23 mouse cellular contexts compared by ENCODE assay signal in genomic region chr5:138742281-138742680, GRCm38 (mm10). TPM values are rescaled to one million over a fixed set of nuclear protein-coding genes. Genes with fewer than 3 reads are reported as not detected.
DNase-seq lines count a peak whose midpoint lies in the region; ATAC-seq and TF ChIP-seq lines count a peak whose summit lies in the region.
"Had no signal": no experiment of that assay in that cellular context is flagged by ENCODE, and none has a peak within 500 bp of the region (broad histone marks: within the 10 kb centered on the region; RNA-seq: fewer than 3 reads in every experiment).

No protein-coding gene starts in this region.

- ATAC-seq in hindbrain, embryonic 13.5 days (ENCODE audit: low FRiP score) = no peak
- no peak for ATAC-seq in hindbrain, embryonic 11.5 days (ENCODE audit: low FRiP score)
- ATAC-seq in intestine, embryonic 14.5 days (replicated peaks; ENCODE audit: low FRiP score, low TSS enrichment, low read depth) = 0 out of 2 replicates have a peak, but pooled peaks have one; percentile 50
- peak; percentile 74 for ATAC-seq in limb, embryonic 14.5 days (ENCODE audit: low FRiP score, low read depth)
- ATAC-seq: inflammation-experienced regulatory T-cells, adult 6 months; liver, embryonic 12.5 days; midbrain, embryonic 13.5 days; Patski had no signal

- no peak overlapping the region for H3K4me2 ChIP-seq in hindbrain, embryonic 13.5 days
- H3K4me2 ChIP-seq in hindbrain, embryonic 11.5 days (replicated peaks; ENCODE audit: low read depth, low read length) = no peak overlapping the region
- H3K4me2 ChIP-seq in intestine, embryonic 14.5 days (ENCODE audit: low read length) = no peak overlapping the region
- no peak overlapping the region for H3K4me2 ChIP-seq in limb, embryonic 14.5 days (replicated peaks; ENCODE audit: low read depth, low read length, severe bottlenecking)
- H3K4me2 ChIP-seq: embryonic facial prominence, embryonic 13.5 days; liver, embryonic 12.5 days; midbrain, embryonic 13.5 days had no signal

- no peaks in the 10 kb centered on the region for H3K27me3 ChIP-seq in hindbrain, embryonic 13.5 days
- no peaks in the 10 kb centered on the region for H3K27me3 ChIP-seq in hindbrain, embryonic 11.5 days (ENCODE audit: control insufficient read depth, insufficient read depth, low read length)
- no peaks in the 10 kb centered on the region for H3K27me3 ChIP-seq in intestine, embryonic 14.5 days (replicated peaks; ENCODE audit: control insufficient read depth, insufficient read depth, low read length)
- H3K27me3 ChIP-seq in limb, embryonic 14.5 days (ENCODE audit: control insufficient read depth, insufficient read depth, low read length) = no peaks in the 10 kb centered on the region
- H3K27me3 ChIP-seq: embryonic facial prominence, embryonic 13.5 days; liver, embryonic 12.5 days; midbrain, embryonic 13.5 days; Patski had no signal

- no peak for DNase-seq in hindbrain, embryonic 11.5 days (ENCODE audit: low spot score)
- DNase-seq in brain, embryonic 14.5 days (ENCODE audit: low read depth) = peak; percentile 63
- DNase-seq in intestine, embryonic 14.5 days (ENCODE audit: low spot score) = no peak
- peak; percentile 72 for DNase-seq in limb, embryonic 14.5 days (ENCODE audit: low spot score)
- no peak for DNase-seq in cerebellum, adult 11-12 months
- DNase-seq in lung, adult 2 months = no peak
- DNase-seq: cerebellum, adult 2 months; embryo, embryonic 11 days; gastrocnemius, adult 2 months; heart, postnatal 4 days; kidney, postnatal 36 days; left cerebral cortex, postnatal 4 days; lung, adult 18-20 months; lung, postnatal 14 days; thymus, postnatal 14 days had no signal

- H3K9me3 ChIP-seq in hindbrain, embryonic 13.5 days = 0 out of 2 replicates have a peak, but pooled peaks cover 5% of the 10 kb centered on the region
- no peaks in the 10 kb centered on the region for H3K9me3 ChIP-seq in hindbrain, embryonic 11.5 days (ENCODE audit: control insufficient read depth, low read length)
- no peaks in the 10 kb centered on the region for H3K9me3 ChIP-seq in intestine, embryonic 14.5 days (ENCODE audit: control insufficient read depth, low read length)
- H3K9me3 ChIP-seq in limb, embryonic 14.5 days (ENCODE audit: control insufficient read depth, low read length) = no peaks in the 10 kb centered on the region
- H3K9me3 ChIP-seq: embryonic facial prominence, embryonic 13.5 days; heart, embryonic 10.5 days; liver, embryonic 12.5 days; midbrain, embryonic 13.5 days had no signal

- no peak overlapping the region for H3K4me3 ChIP-seq in hindbrain, embryonic 13.5 days
- no peak overlapping the region for H3K4me3 ChIP-seq in hindbrain, embryonic 11.5 days (ENCODE audit: low read depth, low read length)
- H3K4me3 ChIP-seq in intestine, embryonic 14.5 days (ENCODE audit: low read depth, low read length) = no peak overlapping the region
- no peak overlapping the region for H3K4me3 ChIP-seq in limb, embryonic 14.5 days (replicated peaks; ENCODE audit: low read length)
- H3K4me3 ChIP-seq in lung, adult 2 months (replicated peaks; ENCODE audit: extremely low read depth, low read depth, low read length) = no peak overlapping the region
- H3K4me3 ChIP-seq: embryonic facial prominence, embryonic 13.5 days; erythroblast, embryonic 14.5 days; gastrocnemius, adult 2 months; heart, embryonic 10.5 days; liver, embryonic 12.5 days; midbrain, embryonic 13.5 days had no signal

- 74% methylated on average over 5 of the region's 5 CpGs for WGBS in hindbrain, embryonic 13.5 days
- WGBS in hindbrain, embryonic 11.5 days = 85% methylated on average over 5 of the region's 5 CpGs
- 48% methylated on average over 5 of the region's 5 CpGs for WGBS in intestine, embryonic 14.5 days
- 13% methylated on average over 5 of the region's 5 CpGs for WGBS in limb, embryonic 14.5 days
- WGBS in lung, adult 2 months = 70% methylated on average over 5 of the region's 5 CpGs

- peaks cover 17% of the 10 kb centered on the region for H3K4me1 ChIP-seq in hindbrain, embryonic 13.5 days (replicated peaks)
- H3K4me1 ChIP-seq in hindbrain, embryonic 11.5 days (replicated peaks; ENCODE audit: control insufficient read depth, insufficient read depth, low read length) = no peaks in the 10 kb centered on the region
- no peaks in the 10 kb centered on the region for H3K4me1 ChIP-seq in intestine, embryonic 14.5 days (replicated peaks; ENCODE audit: control insufficient read depth, insufficient read depth, low read length)
- H3K4me1 ChIP-seq in limb, embryonic 14.5 days (ENCODE audit: control insufficient read depth, insufficient read depth, low read length) = peaks cover 19% of the 10 kb centered on the region
- no peaks in the 10 kb centered on the region for H3K4me1 ChIP-seq in lung, adult 2 months (ENCODE audit: control insufficient read depth, insufficient read depth, low read length)
- H3K4me1 ChIP-seq: embryonic facial prominence, embryonic 13.5 days; liver, embryonic 12.5 days had no signal

- no peak overlapping the region for H3K9ac ChIP-seq in hindbrain, embryonic 13.5 days
- no peak overlapping the region for H3K9ac ChIP-seq in hindbrain, embryonic 11.5 days (ENCODE audit: low read depth, low read length)
- no peak overlapping the region for H3K9ac ChIP-seq in intestine, embryonic 14.5 days (ENCODE audit: low read length)
- H3K9ac ChIP-seq in limb, embryonic 14.5 days (ENCODE audit: low read depth, low read length, severe bottlenecking) = no peak overlapping the region
- H3K9ac ChIP-seq: embryonic facial prominence, embryonic 13.5 days; liver, embryonic 12.5 days; midbrain, embryonic 13.5 days had no signal

- no peak for TF ChIP-seq POLR2A in brain, embryonic 14.5 days (IDR thresholded peaks at IDR 0.05; ENCODE audit: borderline replicate concordance, extremely low read depth, insufficient read depth, insufficient read length, poor library complexity, severe bottlenecking)
- no peak for TF ChIP-seq POLR2A in limb, embryonic 14.5 days (IDR thresholded peaks at IDR 0.05; ENCODE audit: borderline replicate concordance, extremely low read depth, insufficient read depth, insufficient read length)
- TF ChIP-seq POLR2A in lung, adult 2 months (IDR thresholded peaks at IDR 0.05; ENCODE audit: borderline replicate concordance, extremely low read depth, low read depth, low read length) = no peak

- H3K36me3 ChIP-seq in hindbrain, embryonic 13.5 days = no peaks in the 10 kb centered on the region
- no peaks in the 10 kb centered on the region for H3K36me3 ChIP-seq in hindbrain, embryonic 11.5 days (ENCODE audit: control insufficient read depth, insufficient read depth, low read length)
- H3K36me3 ChIP-seq in intestine, embryonic 14.5 days (ENCODE audit: control insufficient read depth, insufficient read depth, low read length) = no peaks in the 10 kb centered on the region
- no peaks in the 10 kb centered on the region for H3K36me3 ChIP-seq in limb, embryonic 14.5 days (ENCODE audit: control insufficient read depth, insufficient read depth, low read length)
- H3K36me3 ChIP-seq: embryonic facial prominence, embryonic 13.5 days; heart, embryonic 10.5 days; liver, embryonic 12.5 days; midbrain, embryonic 13.5 days had no signal

- H3K27ac ChIP-seq in hindbrain, embryonic 13.5 days = peak overlapping the region; percentile 58; the same call in 1 of the 2 replicates
- no peak overlapping the region for H3K27ac ChIP-seq in hindbrain, embryonic 11.5 days (ENCODE audit: low read depth, low read length)
- no peak overlapping the region for H3K27ac ChIP-seq in intestine, embryonic 14.5 days (ENCODE audit: low read depth)
- no peak overlapping the region for H3K27ac ChIP-seq in limb, embryonic 14.5 days (replicated peaks; ENCODE audit: low read depth, low read length)
- H3K27ac ChIP-seq: embryonic facial prominence, embryonic 13.5 days; gastrocnemius, adult 2 months; heart, embryonic 10.5 days; liver, embryonic 12.5 days; midbrain, embryonic 13.5 days had no signal

- TF ChIP-seq CTCF in brain, embryonic 14.5 days (IDR thresholded peaks at IDR 0.05; ENCODE audit: borderline replicate concordance, extremely low read depth, insufficient read depth, insufficient read length) = no peak
- no peak for TF ChIP-seq CTCF in lung, adult 2 months (IDR thresholded peaks at IDR 0.05; ENCODE audit: insufficient read depth, low read length)

RNA-seq across cellular contexts. Expression of gene Fam20c, which starts 12.0 kb away (rescaled TPM):
- polyA plus RNA-seq in hindbrain, embryonic 13.5 days (2015; fragmentation: Nextera tagmentation; extraction: Ambion mirVana) = 48.0 and 51.5 TPM in 2 replicates
- 26.4 and 27.9 TPM in 2 replicates for polyA plus RNA-seq in hindbrain, embryonic 11.5 days (2014; fragmentation: Nextera tagmentation; extraction: Ambion mirVana)
- polyA plus RNA-seq in brain, embryonic 14.5 days (2012; rRNA removed) = 62.6 and 81.2 TPM in 2 replicates
- 10.4 and 11.8 TPM in 2 replicates for polyA plus RNA-seq in intestine, embryonic 14.5 days (2014; fragmentation: Nextera tagmentation; extraction: Ambion mirVana)
- 10.6 and 12.3 TPM in 2 replicates for polyA plus RNA-seq in limb, embryonic 14.5 days (2012; rRNA removed)
- polyA plus RNA-seq in limb, embryonic 14.5 days (2014; fragmentation: Nextera tagmentation; extraction: Ambion mirVana) = 8.5 and 10.9 TPM in 2 replicates
- polyA plus RNA-seq in lung, adult 2 months (2012; rRNA removed) = 11.0 and 14.2 TPM in 2 replicates
- polyA plus RNA-seq: inflammation-experienced regulatory T-cells, adult 6 months had no signal

Comparison
In these comparisons a context has a peak if more than half of its experiments do, and no peak if none do; other contexts are left out.
1. ATAC-seq: peak in intestine, embryonic 14.5 days (single experiment) and limb, embryonic 14.5 days (single experiment); none in hindbrain, embryonic 13.5 days (single experiment) and hindbrain, embryonic 11.5 days (single experiment).
2. DNase-seq: peak in brain, embryonic 14.5 days (single experiment) and limb, embryonic 14.5 days (single experiment); none in hindbrain, embryonic 11.5 days (single experiment), intestine, embryonic 14.5 days (single experiment), cerebellum, adult 11-12 months (single experiment) and lung, adult 2 months (single experiment).